Mouse (Mus musculus) embryonic facial prominence, embryonic 11.5 days (tissue): ENCODE measurements around the gene Lpin3. TPM values are rescaled to one million over a fixed set of nuclear protein-coding genes. Genes with fewer than 3 reads are reported as not detected.

Experiments used
- ATAC-seq: fragments of 200-750 bp; cut with Nextera tagmentation; replicated peaks from 2 replicates; pipeline ENCODE4 v1.8.0; 2017; ENCODE audit warnings: low read depth; ENCODE audit not compliant: insufficient number of reproducible peaks, low FRiP score, low TSS enrichment
- DNase-seq: peaks from one replicate; pipeline ENCODE4 v3.0.0-alpha.2; 2015; ENCODE audit warnings: low spot score
- H3K27ac ChIP-seq: fragments of 300-500 bp; sonication (generic); replicated peaks from 2 replicates; pipeline ENCODE4 v1.5.1; 2014; ENCODE audit warnings: mild to moderate bottlenecking, low read depth, low read length, control low read depth
- H3K27me3 ChIP-seq: fragments of 300-500 bp; sonication (generic); 2 replicates; pipeline ENCODE4 v1.6.1; 2014; ENCODE audit warnings: mild to moderate bottlenecking, low read length, moderate library complexity, mixed read lengths; ENCODE audit not compliant: control insufficient read depth, insufficient read depth
- H3K36me3 ChIP-seq: fragments of 300-500 bp; sonication (generic); replicated peaks from 2 replicates; pipeline ENCODE4 v1.6.1; 2014; ENCODE audit warnings: low read depth, mild to moderate bottlenecking, low read length, moderate library complexity, mixed read lengths; ENCODE audit not compliant: control insufficient read depth, insufficient read depth
- H3K4me1 ChIP-seq: fragments of 300-500 bp; sonication (generic); 2 replicates; pipeline ENCODE4 v1.6.1; 2014; ENCODE audit warnings: low read length, mixed read lengths; ENCODE audit not compliant: control insufficient read depth, insufficient read depth
- H3K4me2 ChIP-seq: fragments of 300-500 bp; sonication (generic); 2 replicates; pipeline ENCODE4 v1.6.1; 2014; ENCODE audit warnings: low read depth, mild to moderate bottlenecking, control low read depth, low read length, moderate library complexity
- H3K4me3 ChIP-seq: fragments of 300-500 bp; sonication (generic); 2 replicates; pipeline ENCODE4 v1.5.1; 2014; ENCODE audit warnings: low read depth, low read length, control low read depth
- H3K9ac ChIP-seq: fragments of 300-500 bp; sonication (generic); replicated peaks from 2 replicates; pipeline ENCODE4 v1.6.1; 2014; ENCODE audit warnings: mild to moderate bottlenecking, control low read depth, low read length
- H3K9me3 ChIP-seq: fragments of 300-500 bp; sonication (generic); replicated peaks from 2 replicates; pipeline ENCODE4 v1.6.1; 2016; ENCODE audit warnings: mild to moderate bottlenecking, low read length, inconsistent platforms, mixed read lengths; ENCODE audit not compliant: control insufficient read depth
- WGBS: fragments of 180-500 bp; shearing (Covaris S2); extraction: QIAGEN DNeasy Blood & Tissue Kit; methylation state at CpG from one replicate; pipeline ENCODE4 v1.1.7; 2014; 5-methylcytosine and 5-hydroxymethylcytosine counted together
- polyA plus RNA-seq: library from polyadenylated mRNA; unstranded; fragments of >200 nt; fragmentation: Nextera tagmentation; extraction: Ambion mirVana; gene quantifications from 2 replicates; pipeline ENCODE4 v1.2.1, GENCODE M21; 2014

The Lpin3 gene
- polyA plus RNA-seq, 1 experiment from 2014 or later, result 0.50 TPM

- 82% methylated on average over 4 of the region's 4 CpGs for WGBS
- H3K9me3 ChIP-seq, result no peaks in the 10 kb centered on the region
- H3K4me2 ChIP-seq, result no peak overlapping the region
- no peaks in the 10 kb centered on the region for H3K36me3 ChIP-seq
- H3K27ac ChIP-seq, result no peak overlapping the region
- no peak overlapping the region for H3K4me3 ChIP-seq
- no peak overlapping the region for H3K9ac ChIP-seq
- ATAC-seq, result no peak
- H3K27me3 ChIP-seq, result no peaks in the 10 kb centered on the region
- DNase-seq, result no peak
- no peaks in the 10 kb centered on the region for H3K4me1 ChIP-seq
Measured at GRCm38 (mm10) chr2:160876115-160876514, 4.4 kb upstream of the Lpin3 start.

- no peak overlapping the region for H3K4me3 ChIP-seq
- ATAC-seq (no peak), DNase-seq (no peak)
- H3K27ac ChIP-seq, result no peak overlapping the region
- H3K9ac ChIP-seq, result no peak overlapping the region
- no peaks in the 10 kb centered on the region for H3K36me3 ChIP-seq
- no peaks in the 10 kb centered on the region for H3K27me3 ChIP-seq
- WGBS, result 52% methylated on average over 6 of the region's 6 CpGs
- no peak overlapping the region for H3K4me2 ChIP-seq
- H3K9me3 ChIP-seq, result no peaks in the 10 kb centered on the region
- no peaks in the 10 kb centered on the region for H3K4me1 ChIP-seq
Measured at GRCm38 (mm10) chr2:160881462-160882101, 1.1 kb downstream of the Lpin3 start.

- Histone ChIP-seq H3K4me3 (no peak overlapping the region), H3K9ac (no peak overlapping the region), H3K9me3 (no peaks in the 10 kb centered on the region), H3K36me3 (no peaks in the 10 kb centered on the region), H3K4me1 (no peaks in the 10 kb centered on the region), H3K27me3 (no peaks in the 10 kb centered on the region), H3K4me2 (no peak overlapping the region), H3K27ac (no peak overlapping the region)
- WGBS, result 81% methylated on average over 5 of the region's 5 CpGs
- DNase-seq (no peak), ATAC-seq (no peak)
Measured at GRCm38 (mm10) chr2:160882436-160882835, 2.0 kb downstream of the Lpin3 start.

- Histone ChIP-seq H3K27me3 (peaks cover 3% of the 10 kb centered on the region; the same call in 1 of the 2 replicates), H3K36me3 (no peaks in the 10 kb centered on the region), H3K4me1 (no peaks in the 10 kb centered on the region), H3K4me3 (no peak overlapping the region), H3K9ac (no peak overlapping the region), H3K9me3 (no peaks in the 10 kb centered on the region), H3K27ac (no peak overlapping the region), H3K4me2 (no peak overlapping the region)
- DNase-seq (no peak), ATAC-seq (no peak)
- 76% methylated on average over 4 of the region's 4 CpGs for WGBS
Measured at GRCm38 (mm10) chr2:160883912-160884311, 3.4 kb downstream of the Lpin3 start.

- H3K9ac ChIP-seq, result no peak overlapping the region
- no peaks in the 10 kb centered on the region for H3K36me3 ChIP-seq
- H3K9me3 ChIP-seq, result no peaks in the 10 kb centered on the region
- H3K4me1 ChIP-seq, result no peaks in the 10 kb centered on the region
- no peak overlapping the region for H3K4me3 ChIP-seq
- H3K27ac ChIP-seq, result no peak overlapping the region
- H3K4me2 ChIP-seq, result no peak overlapping the region
- peaks cover 3% of the 10 kb centered on the region; the same call in 1 of the 2 replicates for H3K27me3 ChIP-seq
- DNase-seq, result peak; percentile 72
- 29% methylated on average over 2 of the region's 2 CpGs for WGBS
- no peak for ATAC-seq
Measured at GRCm38 (mm10) chr2:160884830-160885229, 4.4 kb downstream of the Lpin3 start.

- DNase-seq, result no peak
- no peak overlapping the region for H3K4me2 ChIP-seq
- WGBS, result 73% methylated on average over 3 of the region's 3 CpGs
- ATAC-seq, result no peak
- H3K27ac ChIP-seq, result no peak overlapping the region
- no peaks in the 10 kb centered on the region for H3K36me3 ChIP-seq
- no peak overlapping the region for H3K4me3 ChIP-seq
- H3K9ac ChIP-seq, result no peak overlapping the region
- no peaks in the 10 kb centered on the region for H3K4me1 ChIP-seq
- H3K27me3 ChIP-seq, result peaks cover 3% of the 10 kb centered on the region; the same call in 1 of the 2 replicates
- H3K9me3 ChIP-seq, result no peaks in the 10 kb centered on the region
Measured at GRCm38 (mm10) chr2:160886221-160886620, 5.8 kb downstream of the Lpin3 start.

- no peaks in the 10 kb centered on the region for H3K4me1 ChIP-seq
- no peak overlapping the region for H3K27ac ChIP-seq
- ATAC-seq (peak; percentile 83), DNase-seq (peak; percentile 87)
- H3K36me3 ChIP-seq, result no peaks in the 10 kb centered on the region
- WGBS, result 3% methylated on average over 11 of the region's 11 CpGs
- H3K27me3 ChIP-seq, result peaks cover 3% of the 10 kb centered on the region; the same call in 1 of the 2 replicates
- peak overlapping the region; percentile 37 for H3K4me3 ChIP-seq
- H3K9ac ChIP-seq, result no peak overlapping the region
- H3K9me3 ChIP-seq, result no peaks in the 10 kb centered on the region
- H3K4me2 ChIP-seq, result peak overlapping the region; percentile 80
Measured at GRCm38 (mm10) chr2:160887284-160887683, 6.8 kb downstream of the Lpin3 start.

GRCm38 (mm10) chr2:160887859-160888258 is 7.4 kb downstream of the Lpin3 start:
- H3K27me3 ChIP-seq, result peaks cover 3% of the 10 kb centered on the region; the same call in 1 of the 2 replicates
- no peaks in the 10 kb centered on the region for H3K9me3 ChIP-seq
- H3K4me2 ChIP-seq, result peak overlapping the region; percentile 80
- no peaks in the 10 kb centered on the region for H3K36me3 ChIP-seq
- H3K27ac ChIP-seq, result no peak overlapping the region
- ATAC-seq, result peak; percentile 83
- peak overlapping the region; percentile 37 for H3K4me3 ChIP-seq
- H3K9ac ChIP-seq, result peak overlapping the region; percentile 29
- peak; percentile 64 for DNase-seq
- WGBS, result 1% methylated on average over 26 of the region's 26 CpGs
- H3K4me1 ChIP-seq, result no peaks in the 10 kb centered on the region
